Mouse (Mus musculus): ENCODE measurements around the gene Dmrtc1a. TPM values are rescaled to one million over a fixed set of nuclear protein-coding genes. Genes with fewer than 3 reads are reported as not detected.
"Not testable (repeated sequence)": the region's sequence is repeated elsewhere in the genome, so short reads cannot be mapped to it uniquely, and the experiment has no call there.

The Dmrtc1a gene
- polyA plus RNA-seq, 1 experiment from 2014 or later: 3.3 TPM

DNA sequence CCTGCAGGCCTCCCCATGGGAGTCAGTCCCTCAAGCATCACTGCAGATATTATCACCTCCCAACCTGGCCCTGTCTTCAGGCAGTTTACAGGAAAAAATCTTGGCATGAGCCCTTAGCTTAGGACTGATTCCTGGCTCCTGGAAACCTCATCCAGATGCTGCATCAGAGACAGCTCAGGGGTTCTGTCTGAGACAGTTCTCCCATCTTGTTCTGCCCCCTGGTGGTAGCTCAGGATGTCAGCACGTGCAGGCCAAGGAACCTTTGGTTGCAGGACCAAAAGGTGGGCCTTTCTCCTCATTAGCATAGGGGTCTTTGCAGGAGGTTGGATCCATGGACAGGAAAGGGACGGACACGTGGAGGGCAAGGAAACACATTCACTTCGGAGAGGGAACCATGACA is 18.2 kb upstream of the Dmrtc1a start:
- not testable (repeated sequence) for H3K4me2 ChIP-seq (ENCODE audit: low read length); H3K9me3 ChIP-seq (replicated peaks; ENCODE audit: low read length); H3K27ac ChIP-seq; H3K4me3 ChIP-seq (replicated peaks; ENCODE audit: low read depth, low read length); H3K4me1 ChIP-seq (replicated peaks; ENCODE audit: insufficient read depth, low read length); ATAC-seq (replicated peaks; ENCODE audit: low FRiP score, low read depth); DNase-seq (ENCODE audit: low spot score); H3K36me3 ChIP-seq (ENCODE audit: insufficient read depth, low read length); H3K27me3 ChIP-seq (ENCODE audit: insufficient read depth, low read length); H3K9ac ChIP-seq (ENCODE audit: low read depth, low read length)
- peak; percentile 58 for TF ChIP-seq CTCF (IDR thresholded peaks at IDR 0.05; ENCODE audit: low read depth)
- WGBS: 34% methylated on average over 4 of the region's 4 CpGs

- H3K4me3 ChIP-seq (replicated peaks; ENCODE audit: low read depth, low read length); DNase-seq (ENCODE audit: low spot score); H3K27ac ChIP-seq; H3K27me3 ChIP-seq (ENCODE audit: insufficient read depth, low read length); H3K9me3 ChIP-seq (replicated peaks; ENCODE audit: low read length); H3K36me3 ChIP-seq (ENCODE audit: insufficient read depth, low read length); ATAC-seq (replicated peaks; ENCODE audit: low FRiP score, low read depth); H3K4me1 ChIP-seq (replicated peaks; ENCODE audit: insufficient read depth, low read length); H3K9ac ChIP-seq (ENCODE audit: low read depth, low read length); H3K4me2 ChIP-seq (ENCODE audit: low read length): not testable (repeated sequence)
- WGBS: 85% methylated on average over 1 of the region's 1 CpGs
Measured at GRCm38 (mm10) chrX:102914823-102915222, 6.3 kb upstream of the Dmrtc1a start.

DNA sequence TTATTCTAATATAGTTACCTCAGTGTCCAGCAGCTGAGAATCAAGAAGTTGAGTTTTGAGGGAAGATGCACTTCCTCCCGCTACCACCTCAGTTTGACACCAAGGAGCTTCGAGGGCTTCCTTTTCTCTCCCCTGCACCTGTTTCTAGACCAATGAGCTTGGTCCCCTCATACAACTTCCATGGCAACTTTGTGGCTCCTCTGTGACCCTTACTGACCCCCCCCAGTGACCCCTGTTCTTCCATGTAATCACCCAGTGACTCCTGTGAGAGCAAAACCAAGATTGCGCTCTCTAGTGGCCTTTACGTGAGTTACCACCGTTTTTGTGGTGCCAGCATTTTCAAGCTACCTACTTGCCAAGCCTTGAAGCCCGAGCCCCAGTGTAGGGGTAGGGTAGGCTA is 40.6 kb downstream of the Dmrtc1a start, which contains the start of gene 1700031F05Rik:
Gene 1700031F05Rik (minus strand): TSS at position 101 of the 400 bp plus-strand sequence.
- Histone ChIP-seq H3K4me1 (replicated peaks; ENCODE audit: insufficient read depth, low read length) (no peaks in the 10 kb centered on the region), H3K27me3 (ENCODE audit: insufficient read depth, low read length) (no peaks in the 10 kb centered on the region), H3K27ac (no peak within 1 kb of the TSS), H3K9ac (ENCODE audit: low read depth, low read length) (no peak within 1 kb of the TSS), H3K9me3 (replicated peaks; ENCODE audit: low read length) (no peaks in the 10 kb centered on the region), H3K4me3 (replicated peaks; ENCODE audit: low read depth, low read length) (no peak within 1 kb of the TSS), H3K4me2 (ENCODE audit: low read length) (no peak within 1 kb of the TSS), H3K36me3 (ENCODE audit: insufficient read depth, low read length) (no peaks in the 10 kb centered on the region)
- no peak for TF ChIP-seq CTCF (IDR thresholded peaks at IDR 0.05; ENCODE audit: low read depth)
- ATAC-seq (replicated peaks; ENCODE audit: low FRiP score, low read depth) (no peak), DNase-seq (ENCODE audit: low spot score) (no peak)
- 91% methylated on average over 6 of the region's 6 CpGs for WGBS

DNA sequence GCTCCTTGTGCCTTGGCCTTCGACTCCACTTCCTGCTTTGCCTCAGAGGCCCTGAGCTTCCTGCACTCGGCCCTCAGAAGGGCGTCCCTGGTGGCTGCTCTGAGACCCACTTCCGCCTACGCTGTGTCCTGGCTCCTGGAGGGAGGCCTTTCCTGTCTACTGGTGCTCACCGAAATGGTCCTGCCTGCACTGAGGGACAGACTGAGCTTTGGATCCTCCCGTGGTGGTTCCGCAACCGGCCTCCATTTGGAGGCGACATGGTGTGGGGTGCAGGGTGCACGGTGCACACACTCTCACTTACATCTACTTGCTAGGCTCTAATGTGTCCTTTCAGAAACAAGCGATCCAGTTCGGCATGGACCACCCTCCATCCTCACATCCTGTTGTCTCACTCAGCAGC is 54.0 kb downstream of the Dmrtc1a start, which contains the start of gene Dmrtc1c2:
Gene Dmrtc1c2 (minus strand): TSS at position 101 of the 400 bp plus-strand sequence.
- ATAC-seq (replicated peaks; ENCODE audit: low FRiP score, low read depth); DNase-seq (ENCODE audit: low spot score); H3K4me3 ChIP-seq (replicated peaks; ENCODE audit: low read depth, low read length); H3K27ac ChIP-seq; H3K4me2 ChIP-seq (ENCODE audit: low read length); H3K9ac ChIP-seq (ENCODE audit: low read depth, low read length); H3K9me3 ChIP-seq (replicated peaks; ENCODE audit: low read length); H3K36me3 ChIP-seq (ENCODE audit: insufficient read depth, low read length); H3K27me3 ChIP-seq (ENCODE audit: insufficient read depth, low read length); H3K4me1 ChIP-seq (replicated peaks; ENCODE audit: insufficient read depth, low read length): not testable (repeated sequence)
- 95% methylated on average over 4 of the region's 13 CpGs for WGBS

Other genes starting within 250 kb of the Dmrtc1a start
- not detected in 2 replicates for gene Gm3880, start 221.7 kb downstream of the Dmrtc1a start, polyA plus RNA-seq (2015; fragmentation: Nextera tagmentation; extraction: Ambion mirVana)
- not detected in 2 replicates for gene Gm9112, start 201.1 kb downstream of the Dmrtc1a start, polyA plus RNA-seq (2015; fragmentation: Nextera tagmentation; extraction: Ambion mirVana)
- not detected in 2 replicates for gene Dmrtc1b, start 200.8 kb downstream of the Dmrtc1a start, polyA plus RNA-seq (2015; fragmentation: Nextera tagmentation; extraction: Ambion mirVana)
- not detected in 2 replicates for gene Dmrtc1c1, start 105.7 kb downstream of the Dmrtc1a start, polyA plus RNA-seq (2015; fragmentation: Nextera tagmentation; extraction: Ambion mirVana)
- not detected in 2 replicates for gene Dmrtc1c2, start 54.1 kb downstream of the Dmrtc1a start, polyA plus RNA-seq (2015; fragmentation: Nextera tagmentation; extraction: Ambion mirVana)
- not detected in 2 replicates for gene 1700031F05Rik, start 40.7 kb downstream of the Dmrtc1a start, polyA plus RNA-seq (2015; fragmentation: Nextera tagmentation; extraction: Ambion mirVana)
- gene 1700011M02Rik, start 218 bp upstream of the Dmrtc1a start, polyA plus RNA-seq (2015; fragmentation: Nextera tagmentation; extraction: Ambion mirVana): not detected in 2 replicates
- gene 1700018G05Rik, start 19.7 kb upstream of the Dmrtc1a start, polyA plus RNA-seq (2015; fragmentation: Nextera tagmentation; extraction: Ambion mirVana): not detected in 2 replicates